Mouse (Mus musculus): ENCODE data around the gene Ube2l6. TPM values are rescaled to one million over a fixed set of nuclear protein-coding genes. Genes with fewer than 3 reads are reported as not detected.

Gene Ube2l6
- polyA plus RNA-seq (2014; fragmentation: Nextera tagmentation; extraction: Ambion mirVana): 36.6 and 38.4 TPM in 2 replicates

- under 1% methylated on average over 21 of the region's 21 CpGs for WGBS
- H3K4me1 ChIP-seq (replicated peaks; ENCODE audit: control insufficient read depth, insufficient read depth, low read length): no peaks in the 10 kb centered on the region
- DNase-seq (ENCODE audit: low spot score): peak; percentile 86
- peak within 1 kb of the TSS; percentile 52 for H3K4me3 ChIP-seq (ENCODE audit: low read depth, low read length)
- peak within 1 kb of the TSS; percentile 66 for H3K9ac ChIP-seq (ENCODE audit: low read length)
- H3K4me2 ChIP-seq (ENCODE audit: low read depth, low read length, severe bottlenecking): peak within 1 kb of the TSS; percentile 59
- H3K9me3 ChIP-seq (ENCODE audit: control insufficient read depth, low read length): no peaks in the 10 kb centered on the region
- 0 out of 2 replicates have a peak within 1 kb of the TSS, but pooled peaks have one; percentile 2 for H3K27ac ChIP-seq (ENCODE audit: low read depth, low read length)
- no peaks in the 10 kb centered on the region for H3K36me3 ChIP-seq (ENCODE audit: control insufficient read depth, insufficient read depth, low read length)
- H3K27me3 ChIP-seq (ENCODE audit: control insufficient read depth, insufficient read depth, low read length): no peaks in the 10 kb centered on the region
- ATAC-seq (replicated peaks; ENCODE audit: low FRiP score): peak; percentile 85
Observed at GRCm38 (mm10) chr2:84798493-84798921, at the start of gene Ube2l6. Gene Ube2l6 (plus strand): TSS chr2:84798828.

- Histone ChIP-seq H3K9me3 (ENCODE audit: control insufficient read depth, low read length) (no peaks in the 10 kb centered on the region), H3K36me3 (ENCODE audit: control insufficient read depth, insufficient read depth, low read length) (no peaks in the 10 kb centered on the region), H3K4me3 (ENCODE audit: low read depth, low read length) (no peak overlapping the region), H3K27ac (ENCODE audit: low read depth, low read length) (no peak overlapping the region), H3K9ac (ENCODE audit: low read length) (no peak overlapping the region), H3K4me2 (ENCODE audit: low read depth, low read length, severe bottlenecking) (no peak overlapping the region), H3K27me3 (ENCODE audit: control insufficient read depth, insufficient read depth, low read length) (no peaks in the 10 kb centered on the region), H3K4me1 (replicated peaks; ENCODE audit: control insufficient read depth, insufficient read depth, low read length) (no peaks in the 10 kb centered on the region)
- no peak for ATAC-seq (replicated peaks; ENCODE audit: low FRiP score)
- no peak for DNase-seq (ENCODE audit: low spot score)
- 90% methylated on average over 6 of the region's 6 CpGs for WGBS
Observed at GRCm38 (mm10) chr2:84750115-84750514, 48.5 kb upstream of the Ube2l6 start.

GRCm38 (mm10) chr2:84756245-84756644 is 42.4 kb upstream of the Ube2l6 start:
- DNase-seq (ENCODE audit: low spot score) (no peak), ATAC-seq (replicated peaks; ENCODE audit: low FRiP score) (no peak)
- no peaks in the 10 kb centered on the region for H3K27me3 ChIP-seq (ENCODE audit: control insufficient read depth, insufficient read depth, low read length)
- WGBS: 88% methylated on average over 5 of the region's 5 CpGs
- no peaks in the 10 kb centered on the region for H3K4me1 ChIP-seq (replicated peaks; ENCODE audit: control insufficient read depth, insufficient read depth, low read length)
- no peaks in the 10 kb centered on the region for H3K9me3 ChIP-seq (ENCODE audit: control insufficient read depth, low read length)
- H3K4me2 ChIP-seq (ENCODE audit: low read depth, low read length, severe bottlenecking): no peak overlapping the region
- no peaks in the 10 kb centered on the region for H3K36me3 ChIP-seq (ENCODE audit: control insufficient read depth, insufficient read depth, low read length)
- H3K27ac ChIP-seq (ENCODE audit: low read depth, low read length): no peak overlapping the region
- H3K4me3 ChIP-seq (ENCODE audit: low read depth, low read length): no peak overlapping the region
- no peak overlapping the region for H3K9ac ChIP-seq (ENCODE audit: low read length)

GRCm38 (mm10) chr2:84757026-84757682 is 41.5 kb upstream of the Ube2l6 start:
- Histone ChIP-seq H3K9me3 (ENCODE audit: control insufficient read depth, low read length) (no peaks in the 10 kb centered on the region), H3K36me3 (ENCODE audit: control insufficient read depth, insufficient read depth, low read length) (no peaks in the 10 kb centered on the region), H3K4me1 (replicated peaks; ENCODE audit: control insufficient read depth, insufficient read depth, low read length) (no peaks in the 10 kb centered on the region), H3K27ac (ENCODE audit: low read depth, low read length) (no peak overlapping the region), H3K4me3 (ENCODE audit: low read depth, low read length) (no peak overlapping the region), H3K9ac (ENCODE audit: low read length) (no peak overlapping the region), H3K4me2 (ENCODE audit: low read depth, low read length, severe bottlenecking) (no peak overlapping the region), H3K27me3 (ENCODE audit: control insufficient read depth, insufficient read depth, low read length) (no peaks in the 10 kb centered on the region)
- WGBS: 62% methylated on average over 7 of the region's 7 CpGs
- no peak for ATAC-seq (replicated peaks; ENCODE audit: low FRiP score)
- DNase-seq (ENCODE audit: low spot score): no peak

GRCm38 (mm10) chr2:84758542-84759127 is 40.0 kb upstream of the Ube2l6 start:
- WGBS: 3% methylated on average over 2 of the region's 2 CpGs
- Histone ChIP-seq H3K9ac (ENCODE audit: low read length) (no peak overlapping the region), H3K36me3 (ENCODE audit: control insufficient read depth, insufficient read depth, low read length) (no peaks in the 10 kb centered on the region), H3K27ac (ENCODE audit: low read depth, low read length) (no peak overlapping the region), H3K4me3 (ENCODE audit: low read depth, low read length) (no peak overlapping the region), H3K4me1 (replicated peaks; ENCODE audit: control insufficient read depth, insufficient read depth, low read length) (no peaks in the 10 kb centered on the region), H3K4me2 (ENCODE audit: low read depth, low read length, severe bottlenecking) (no peak overlapping the region), H3K9me3 (ENCODE audit: control insufficient read depth, low read length) (no peaks in the 10 kb centered on the region), H3K27me3 (ENCODE audit: control insufficient read depth, insufficient read depth, low read length) (no peaks in the 10 kb centered on the region)
- ATAC-seq (replicated peaks; ENCODE audit: low FRiP score): peak; percentile 83
- no peak for DNase-seq (ENCODE audit: low spot score)

GRCm38 (mm10) chr2:84760777-84761176 is 37.9 kb upstream of the Ube2l6 start:
- Histone ChIP-seq H3K9me3 (ENCODE audit: control insufficient read depth, low read length) (no peaks in the 10 kb centered on the region), H3K4me3 (ENCODE audit: low read depth, low read length) (no peak overlapping the region), H3K27me3 (ENCODE audit: control insufficient read depth, insufficient read depth, low read length) (no peaks in the 10 kb centered on the region), H3K36me3 (ENCODE audit: control insufficient read depth, insufficient read depth, low read length) (no peaks in the 10 kb centered on the region), H3K9ac (ENCODE audit: low read length) (no peak overlapping the region), H3K4me1 (replicated peaks; ENCODE audit: control insufficient read depth, insufficient read depth, low read length) (no peaks in the 10 kb centered on the region), H3K4me2 (ENCODE audit: low read depth, low read length, severe bottlenecking) (no peak overlapping the region), H3K27ac (ENCODE audit: low read depth, low read length) (no peak overlapping the region)
- no peak for ATAC-seq (replicated peaks; ENCODE audit: low FRiP score)
- 79% methylated on average over 8 of the region's 8 CpGs for WGBS
- DNase-seq (ENCODE audit: low spot score): no peak

GRCm38 (mm10) chr2:84761309-84761708 is 37.3 kb upstream of the Ube2l6 start:
- Histone ChIP-seq H3K4me1 (replicated peaks; ENCODE audit: control insufficient read depth, insufficient read depth, low read length) (no peaks in the 10 kb centered on the region), H3K36me3 (ENCODE audit: control insufficient read depth, insufficient read depth, low read length) (no peaks in the 10 kb centered on the region), H3K9ac (ENCODE audit: low read length) (no peak overlapping the region), H3K27me3 (ENCODE audit: control insufficient read depth, insufficient read depth, low read length) (no peaks in the 10 kb centered on the region), H3K4me2 (ENCODE audit: low read depth, low read length, severe bottlenecking) (no peak overlapping the region), H3K27ac (ENCODE audit: low read depth, low read length) (no peak overlapping the region), H3K4me3 (ENCODE audit: low read depth, low read length) (no peak overlapping the region), H3K9me3 (ENCODE audit: control insufficient read depth, low read length) (no peaks in the 10 kb centered on the region)
- 91% methylated on average over 3 of the region's 3 CpGs for WGBS
- DNase-seq (ENCODE audit: low spot score) (no peak), ATAC-seq (replicated peaks; ENCODE audit: low FRiP score) (no peak)

GRCm38 (mm10) chr2:84761840-84762239 is 36.8 kb upstream of the Ube2l6 start:
- no peak for ATAC-seq (replicated peaks; ENCODE audit: low FRiP score)
- Histone ChIP-seq H3K9ac (ENCODE audit: low read length) (no peak overlapping the region), H3K27me3 (ENCODE audit: control insufficient read depth, insufficient read depth, low read length) (no peaks in the 10 kb centered on the region), H3K4me3 (ENCODE audit: low read depth, low read length) (no peak overlapping the region), H3K9me3 (ENCODE audit: control insufficient read depth, low read length) (no peaks in the 10 kb centered on the region), H3K36me3 (ENCODE audit: control insufficient read depth, insufficient read depth, low read length) (no peaks in the 10 kb centered on the region), H3K4me1 (replicated peaks; ENCODE audit: control insufficient read depth, insufficient read depth, low read length) (no peaks in the 10 kb centered on the region), H3K27ac (ENCODE audit: low read depth, low read length) (no peak overlapping the region), H3K4me2 (ENCODE audit: low read depth, low read length, severe bottlenecking) (no peak overlapping the region)
- no peak for DNase-seq (ENCODE audit: low spot score)
- 93% methylated on average over 1 of the region's 1 CpGs for WGBS

GRCm38 (mm10) chr2:84762295-84762694 is 36.3 kb upstream of the Ube2l6 start:
- no peak overlapping the region for H3K9ac ChIP-seq (ENCODE audit: low read length)
- H3K4me1 ChIP-seq (replicated peaks; ENCODE audit: control insufficient read depth, insufficient read depth, low read length): no peaks in the 10 kb centered on the region
- H3K27me3 ChIP-seq (ENCODE audit: control insufficient read depth, insufficient read depth, low read length): no peaks in the 10 kb centered on the region
- no peak overlapping the region for H3K4me2 ChIP-seq (ENCODE audit: low read depth, low read length, severe bottlenecking)
- DNase-seq (ENCODE audit: low spot score) (no peak), ATAC-seq (replicated peaks; ENCODE audit: low FRiP score) (no peak)
- no peaks in the 10 kb centered on the region for H3K9me3 ChIP-seq (ENCODE audit: control insufficient read depth, low read length)
- WGBS: 21% methylated on average over 4 of the region's 4 CpGs
- H3K36me3 ChIP-seq (ENCODE audit: control insufficient read depth, insufficient read depth, low read length): no peaks in the 10 kb centered on the region
- no peak overlapping the region for H3K27ac ChIP-seq (ENCODE audit: low read depth, low read length)
- no peak overlapping the region for H3K4me3 ChIP-seq (ENCODE audit: low read depth, low read length)

All from forebrain, embryonic 11.5 days (tissue).